Mouse (Mus musculus): Measurements from ENCODE around the gene Tusc2.
A peak's percentile ranks its signal among the peaks of the same experiment; 100 is the strongest.

Gene Tusc2

GRCm38 (mm10) chr9:107563029-107563581 lies at the start of gene Tusc2:
TSS of gene Tusc2 (plus strand) at chr9:107563255.
- peak; percentile 91 for DNase-seq (ENCODE audit: extremely low read depth, low read depth)

DNA sequence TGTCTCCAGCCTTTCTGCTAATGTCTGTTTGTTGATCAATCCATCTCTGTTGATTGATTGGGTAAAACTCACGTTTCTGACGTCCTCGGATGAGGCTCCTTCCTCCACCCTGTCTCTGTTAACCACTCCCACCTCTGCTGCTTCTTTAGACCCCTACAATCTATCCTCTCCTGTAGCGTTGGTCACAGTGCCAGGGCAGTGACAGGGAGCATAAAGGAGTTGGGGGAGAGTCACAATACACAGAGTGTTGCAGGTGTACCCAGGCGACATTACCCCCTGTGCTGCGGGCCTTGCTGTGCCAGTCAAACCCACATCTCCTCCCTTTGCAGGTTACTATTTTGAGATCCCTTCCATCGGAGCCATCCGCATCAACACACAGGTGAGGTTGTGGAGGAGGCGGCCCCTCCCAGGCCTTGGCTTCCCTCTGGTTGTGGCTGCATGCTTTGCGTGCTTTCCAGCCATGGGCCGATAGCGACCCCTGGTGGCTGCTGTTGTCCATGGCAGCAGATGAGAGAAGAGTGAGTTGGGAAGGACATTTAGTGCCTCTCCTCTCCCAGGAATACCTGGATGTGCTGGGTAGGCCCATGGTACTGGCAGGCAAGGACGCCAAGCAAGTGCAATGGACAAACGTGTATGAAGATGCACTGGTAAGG lies 48.6 kb upstream of the Tusc2 start:
- no peak for DNase-seq (ENCODE audit: extremely low read depth, low read depth)

DNA sequence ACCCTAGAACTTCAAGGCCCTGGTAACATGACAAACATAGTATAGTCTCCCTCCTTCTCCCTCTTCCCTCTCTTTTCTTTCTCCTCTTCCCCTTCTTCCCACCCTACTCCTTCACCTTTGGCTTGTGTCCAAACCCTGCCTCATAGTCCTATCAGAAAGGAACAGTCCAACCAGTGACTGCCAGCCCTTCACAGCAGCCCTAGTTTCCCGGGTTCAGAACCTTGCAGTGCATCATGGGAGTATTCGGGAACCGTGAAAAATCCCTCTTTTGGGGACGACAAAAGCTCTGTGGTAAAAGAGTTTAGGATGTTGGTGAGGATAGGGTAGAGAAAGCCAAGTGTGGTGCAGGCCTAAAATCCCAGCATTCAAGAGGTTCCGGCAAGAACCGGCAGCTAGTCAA lies 42.7 kb upstream of the Tusc2 start:
- no peak for DNase-seq (ENCODE audit: extremely low read depth, low read depth)

GRCm38 (mm10) chr9:107521190-107521589 lies 41.9 kb upstream of the Tusc2 start:
- no peak for DNase-seq (ENCODE audit: extremely low read depth, low read depth)

GRCm38 (mm10) chr9:107521711-107522399 lies 41.2 kb upstream of the Tusc2 start:
- DNase-seq (ENCODE audit: extremely low read depth, low read depth): no peak

- no peak for DNase-seq (ENCODE audit: extremely low read depth, low read depth)
These were observed 40.7 kb upstream of the Tusc2 start for GRCm38 (mm10) chr9:107522400-107522711.

GRCm38 (mm10) chr9:107526198-107527026 lies 36.6 kb upstream of the Tusc2 start:
- no peak for DNase-seq (ENCODE audit: extremely low read depth, low read depth)

DNA sequence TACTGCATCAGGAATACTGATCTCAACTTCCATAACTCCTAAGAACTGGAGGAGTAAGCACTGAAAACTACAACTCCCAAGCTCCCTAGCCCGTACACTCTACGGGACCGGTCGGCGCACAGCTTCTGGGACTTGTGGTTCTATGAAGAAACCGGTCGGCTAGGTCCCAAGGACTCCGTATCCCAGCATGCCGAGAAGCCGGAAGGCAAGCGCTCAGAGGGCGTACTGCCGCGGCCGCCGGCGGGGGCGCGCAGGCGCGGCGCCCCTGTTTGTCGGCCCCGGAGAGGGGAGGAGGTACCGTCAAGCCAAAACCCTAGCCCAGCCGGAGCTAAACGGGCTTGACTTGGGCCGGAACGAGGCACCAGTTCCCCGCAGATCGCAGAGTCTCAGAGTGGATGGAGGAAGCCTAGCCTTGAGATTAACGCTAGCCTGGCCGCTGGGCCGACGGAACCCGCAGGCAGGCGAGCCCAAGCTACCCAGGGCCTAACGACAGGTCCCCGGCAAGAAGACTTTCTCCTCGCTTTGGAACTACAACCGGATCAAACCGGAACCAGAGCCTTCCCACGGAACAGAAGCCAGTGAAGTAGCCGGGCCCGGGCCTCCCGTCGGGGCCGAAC lies 29.2 kb upstream of the Tusc2 start, which contains the start of gene Tmem115:
Gene Tmem115 (plus strand): TSS at position 155 of the 617 bp plus-strand sequence.
- DNase-seq (ENCODE audit: extremely low read depth, low read depth): peak; percentile 96

- DNase-seq (ENCODE audit: extremely low read depth, low read depth): no peak
These were observed 28.4 kb upstream of the Tusc2 start for GRCm38 (mm10) chr9:107534408-107535202.

DNA sequence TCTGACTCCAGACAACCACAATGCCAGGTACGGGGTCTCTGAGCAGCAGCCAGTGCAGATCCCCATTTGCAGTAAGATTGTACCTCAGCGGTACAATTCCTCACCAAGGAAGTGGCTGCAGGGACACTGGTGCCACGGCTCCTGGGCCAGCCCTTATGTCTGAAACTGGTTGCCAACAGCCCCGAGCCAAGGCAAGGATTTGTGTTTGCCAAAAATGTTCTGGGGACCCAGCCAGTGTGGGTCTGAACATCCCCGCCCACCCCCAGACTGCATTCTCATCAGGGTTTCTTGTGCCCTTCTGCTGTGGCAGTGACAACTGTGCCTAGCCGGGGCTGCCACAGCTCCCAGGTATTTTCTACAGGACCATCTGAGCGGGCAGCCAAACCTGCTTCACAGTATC lies 24.8 kb upstream of the Tusc2 start:
- DNase-seq (ENCODE audit: extremely low read depth, low read depth): no peak

- DNase-seq (ENCODE audit: extremely low read depth, low read depth): no peak
These were observed 24.3 kb upstream of the Tusc2 start for GRCm38 (mm10) chr9:107538711-107539110.

DNA sequence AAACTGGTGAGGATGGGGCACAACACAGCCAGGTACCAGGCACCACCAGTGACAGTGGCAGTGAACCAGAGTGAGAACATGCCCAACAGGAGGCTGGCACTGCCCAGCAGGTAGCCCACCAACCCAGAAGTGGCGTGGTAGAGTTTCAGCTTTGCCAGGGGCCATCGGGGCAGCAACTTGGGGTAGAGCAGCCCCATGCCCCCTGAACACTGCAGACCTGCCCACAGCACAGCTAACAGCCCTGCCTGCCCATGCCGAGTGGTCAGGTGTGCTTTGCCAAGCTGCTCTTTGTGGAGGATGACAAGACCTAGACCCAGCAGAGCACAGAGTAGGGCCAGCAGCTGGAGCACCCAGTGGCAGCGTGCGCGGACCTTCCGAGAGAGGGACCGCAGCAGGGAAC lies 23.1 kb upstream of the Tusc2 start:
- no peak for DNase-seq (ENCODE audit: extremely low read depth, low read depth)

DNA sequence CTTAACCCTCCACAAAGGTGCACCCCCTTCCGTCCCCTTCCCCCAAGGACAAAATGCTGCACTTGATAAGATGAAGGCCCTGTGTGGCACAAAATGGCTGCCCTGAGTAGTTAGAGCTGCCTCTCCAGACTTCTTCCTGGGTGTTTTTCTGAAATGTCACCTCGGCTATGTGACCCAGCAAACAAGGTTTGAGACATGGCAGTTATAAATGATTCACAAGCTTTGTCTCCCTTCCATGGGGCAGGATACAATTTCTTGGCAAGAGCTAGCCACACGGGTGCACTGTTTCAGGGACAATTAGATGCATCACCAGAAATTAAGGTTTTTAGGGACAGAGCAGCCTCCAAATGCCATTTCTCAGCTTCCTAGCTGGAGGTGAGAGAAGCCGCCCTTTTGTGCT lies 22.6 kb upstream of the Tusc2 start:
- no peak for DNase-seq (ENCODE audit: extremely low read depth, low read depth)

GRCm38 (mm10) chr9:107541005-107541404 lies 22.1 kb upstream of the Tusc2 start:
- DNase-seq (ENCODE audit: extremely low read depth, low read depth): no peak

- DNase-seq (ENCODE audit: extremely low read depth, low read depth): peak; percentile 84
These were observed 21.3 kb upstream of the Tusc2 start, which contains the start of the genes Cyb561d2 and Nprl2 for GRCm38 (mm10) chr9:107541474-107542351. TSS of gene Cyb561d2 (minus strand) at chr9:107542193. TSS of gene Nprl2 (plus strand) at chr9:107542226.

DNA sequence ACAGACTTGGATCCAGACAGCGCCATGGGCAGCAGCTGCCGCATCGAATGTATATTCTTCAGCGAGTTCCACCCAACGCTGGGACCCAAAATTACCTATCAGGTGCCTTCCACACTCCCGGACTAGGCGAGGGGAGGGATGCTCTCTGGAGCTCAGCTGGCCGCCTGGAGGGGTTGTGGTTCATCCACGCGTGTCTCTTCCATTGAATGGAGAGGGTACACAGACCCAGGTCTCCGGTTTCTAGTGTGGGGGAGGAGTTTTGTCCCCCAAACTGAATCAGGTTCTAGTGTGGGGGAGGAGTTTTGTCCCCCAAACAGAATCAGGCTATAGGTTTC lies 20.7 kb upstream of the Tusc2 start:
- DNase-seq (ENCODE audit: extremely low read depth, low read depth): no peak

GRCm38 (mm10) chr9:107542721-107543120 lies 20.3 kb upstream of the Tusc2 start:
- no peak for DNase-seq (ENCODE audit: extremely low read depth, low read depth)

GRCm38 (mm10) chr9:107543299-107543698 lies 19.8 kb upstream of the Tusc2 start:
- no peak for DNase-seq (ENCODE audit: extremely low read depth, low read depth)

DNA sequence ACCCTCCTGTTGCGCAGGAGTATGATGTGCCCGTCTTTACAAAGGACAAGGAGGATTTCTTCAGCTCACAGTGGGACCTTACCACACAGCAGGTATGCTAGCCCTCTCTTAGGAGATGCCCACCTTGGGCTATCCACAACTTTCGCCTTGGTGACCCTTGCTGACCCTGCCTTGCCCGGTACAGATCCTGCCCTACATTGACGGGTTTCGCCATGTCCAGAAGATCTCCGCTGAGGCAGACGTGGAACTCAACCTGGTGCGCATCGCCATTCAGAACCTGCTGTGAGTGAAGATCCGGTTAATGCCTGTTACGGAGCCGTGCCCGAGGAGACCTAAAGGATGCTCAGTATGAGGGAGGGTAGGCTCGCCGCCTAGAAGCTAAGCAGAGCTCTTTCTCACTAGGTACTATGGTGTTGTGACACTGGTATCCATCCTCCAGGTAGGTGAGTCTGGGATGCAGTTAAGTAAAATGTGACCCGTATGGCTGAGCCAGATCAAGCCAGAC lies 18.8 kb upstream of the Tusc2 start:
- DNase-seq (ENCODE audit: extremely low read depth, low read depth): no peak

DNA sequence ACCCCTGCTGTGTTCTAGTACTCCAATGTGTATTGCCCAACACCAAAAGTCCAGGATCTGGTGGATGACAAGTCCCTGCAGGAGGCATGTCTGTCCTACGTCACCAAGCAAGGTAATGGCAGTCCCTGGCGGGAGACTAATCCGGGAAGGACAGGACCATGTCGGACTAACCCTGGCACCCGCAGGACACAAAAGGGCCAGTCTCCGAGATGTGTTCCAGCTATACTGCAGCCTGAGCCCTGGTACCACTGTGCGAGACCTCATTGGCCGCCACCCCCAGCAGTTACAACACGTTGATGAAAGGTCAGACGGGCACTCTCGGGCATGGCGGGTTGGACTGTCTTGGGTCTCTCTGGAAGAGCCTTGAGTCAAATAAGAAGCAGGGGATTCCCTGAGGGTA lies 18.3 kb upstream of the Tusc2 start:
- DNase-seq (ENCODE audit: extremely low read depth, low read depth): no peak
